Comparison of ENCODE assay signal across 18 mouse cellular contexts in genomic region chr10:41218897-41219296, GRCm38 (mm10).
DNase-seq lines count a peak whose midpoint lies in the region; ATAC-seq and TF ChIP-seq lines count a peak whose summit lies in the region.
"Had no signal": no experiment of that assay in that cellular context is flagged by ENCODE, and none has a peak within 500 bp of the region (broad histone marks: within the 10 kb centered on the region; RNA-seq: fewer than 3 reads in every experiment).

No protein-coding gene starts in this region.

- H3K36me3 ChIP-seq in liver, embryonic 12.5 days, result no peaks in the 10 kb centered on the region
- peaks cover 3% of the 10 kb centered on the region for H3K36me3 ChIP-seq in liver, postnatal 0 days (replicated peaks; ENCODE audit: insufficient read depth, low read length)
- H3K36me3 ChIP-seq in midbrain, embryonic 16.5 days (ENCODE audit: control insufficient read depth, insufficient read depth, low read length), result no peaks in the 10 kb centered on the region
- H3K36me3 ChIP-seq in midbrain, embryonic 10.5 days, result no peaks in the 10 kb centered on the region; the same call in 1 of the 2 replicates
- H3K36me3 ChIP-seq: forebrain, embryonic 10.5 days had no signal

- H3K4me3 ChIP-seq in liver, embryonic 12.5 days, result no peak overlapping the region
- no peak overlapping the region for H3K4me3 ChIP-seq in liver, postnatal 0 days (ENCODE audit: low read depth, low read length)
- no peak overlapping the region for H3K4me3 ChIP-seq in midbrain, embryonic 16.5 days (ENCODE audit: low read depth, low read length)
- no peak overlapping the region for H3K4me3 ChIP-seq in midbrain, embryonic 10.5 days
- H3K4me3 ChIP-seq: forebrain, embryonic 10.5 days; hindbrain, embryonic 12.5 days; hindbrain, embryonic 15.5 days had no signal

- no peak for TF ChIP-seq EP300 in liver, postnatal 0 days (IDR thresholded peaks at IDR 0.05; ENCODE audit: low read depth)

- 86% methylated on average over 10 of the region's 10 CpGs for WGBS in liver, embryonic 12.5 days (ENCODE audit: insufficient replicate concordance)
- 89% methylated on average over 10 of the region's 10 CpGs for WGBS in liver, postnatal 0 days (ENCODE audit: insufficient replicate concordance)
- 71% methylated on average over 10 of the region's 10 CpGs for WGBS in midbrain, embryonic 16.5 days
- WGBS in midbrain, embryonic 10.5 days, result 90% methylated on average over 10 of the region's 10 CpGs

- no peaks in the 10 kb centered on the region for H3K9me3 ChIP-seq in liver, embryonic 12.5 days (replicated peaks)
- H3K9me3 ChIP-seq in liver, postnatal 0 days (ENCODE audit: low read length), result no peaks in the 10 kb centered on the region
- no peaks in the 10 kb centered on the region for H3K9me3 ChIP-seq in midbrain, embryonic 16.5 days (replicated peaks; ENCODE audit: control insufficient read depth, low read length, poor library complexity, severe bottlenecking)
- no peaks in the 10 kb centered on the region for H3K9me3 ChIP-seq in midbrain, embryonic 10.5 days (replicated peaks)
- H3K9me3 ChIP-seq: forebrain, embryonic 10.5 days; hindbrain, embryonic 12.5 days; hindbrain, embryonic 15.5 days had no signal

- no peak for TF ChIP-seq CTCF in liver, postnatal 0 days (IDR thresholded peaks at IDR 0.05; ENCODE audit: low read depth)
- no peak for TF ChIP-seq CTCF in brain, embryonic 14.5 days (IDR thresholded peaks at IDR 0.05; ENCODE audit: borderline replicate concordance, extremely low read depth, insufficient read depth, insufficient read length)

- no peak overlapping the region for H3K9ac ChIP-seq in liver, embryonic 12.5 days
- H3K9ac ChIP-seq in liver, postnatal 0 days (replicated peaks), result no peak overlapping the region
- H3K9ac ChIP-seq in midbrain, embryonic 16.5 days (ENCODE audit: low read depth, low read length), result no peak overlapping the region
- H3K9ac ChIP-seq: hindbrain, embryonic 12.5 days; hindbrain, embryonic 15.5 days had no signal

- no peak overlapping the region for H3K4me2 ChIP-seq in liver, embryonic 12.5 days
- no peak overlapping the region for H3K4me2 ChIP-seq in liver, postnatal 0 days (ENCODE audit: low read depth, low read length)
- H3K4me2 ChIP-seq in midbrain, embryonic 16.5 days (ENCODE audit: low read length), result no peak overlapping the region
- H3K4me2 ChIP-seq: heart, embryonic 11.5 days; hindbrain, embryonic 12.5 days; hindbrain, embryonic 15.5 days had no signal

- peak overlapping the region; percentile 12; the same call in 1 of the 2 replicates for H3K27ac ChIP-seq in liver, embryonic 12.5 days
- no peak overlapping the region for H3K27ac ChIP-seq in liver, postnatal 0 days (ENCODE audit: low read depth)
- no peak overlapping the region for H3K27ac ChIP-seq in midbrain, embryonic 16.5 days (ENCODE audit: low read length)
- no peak overlapping the region for H3K27ac ChIP-seq in midbrain, embryonic 10.5 days (replicated peaks)
- H3K27ac ChIP-seq: forebrain, embryonic 10.5 days; hindbrain, embryonic 12.5 days; hindbrain, embryonic 15.5 days had no signal

- no peak for TF ChIP-seq POLR2A in brain, embryonic 14.5 days (IDR thresholded peaks at IDR 0.05; ENCODE audit: borderline replicate concordance, extremely low read depth, insufficient read depth, insufficient read length, poor library complexity, severe bottlenecking)

- DNase-seq in liver, postnatal 0 days, result no peak
- no peak for DNase-seq in midbrain, embryonic 10.5 days (ENCODE audit: low spot score)
- DNase-seq in brain, embryonic 14.5 days (ENCODE audit: low read depth), result peak; percentile 22
- no peak for DNase-seq in lung, postnatal 36 days
- DNase-seq: adrenal gland, adult 2 months; adrenal gland, postnatal 14 days; cerebellum, adult 18-20 months; cerebellum, adult 9-10 months; cerebellum, postnatal 14 days; gastrocnemius, postnatal 25 days had no signal

- H3K4me1 ChIP-seq in liver, embryonic 12.5 days, result peaks cover 38% of the 10 kb centered on the region
- peaks cover 28% of the 10 kb centered on the region for H3K4me1 ChIP-seq in liver, postnatal 0 days (ENCODE audit: insufficient read depth)
- no peaks in the 10 kb centered on the region; the same call in 1 of the 2 replicates for H3K4me1 ChIP-seq in midbrain, embryonic 16.5 days (ENCODE audit: control insufficient read depth, insufficient read depth, low read length)
- H3K4me1 ChIP-seq in midbrain, embryonic 10.5 days, result no peaks in the 10 kb centered on the region
- H3K4me1 ChIP-seq: forebrain, embryonic 10.5 days; hindbrain, embryonic 12.5 days; hindbrain, embryonic 15.5 days had no signal

- no peaks in the 10 kb centered on the region for H3K27me3 ChIP-seq in liver, embryonic 12.5 days (replicated peaks)
- H3K27me3 ChIP-seq in liver, postnatal 0 days (ENCODE audit: insufficient read depth, low read length), result no peaks in the 10 kb centered on the region
- no peaks in the 10 kb centered on the region for H3K27me3 ChIP-seq in midbrain, embryonic 16.5 days (ENCODE audit: control insufficient read depth, insufficient read depth, low read depth, low read length)
- H3K27me3 ChIP-seq in midbrain, embryonic 10.5 days (ENCODE audit: low read depth, poor library complexity, severe bottlenecking), result no peaks in the 10 kb centered on the region
- H3K27me3 ChIP-seq: hindbrain, embryonic 12.5 days; hindbrain, embryonic 15.5 days had no signal

- no peak for ATAC-seq in liver, embryonic 12.5 days
- ATAC-seq in liver, postnatal 0 days, result no peak
- 0 out of 2 replicates have a peak, but pooled peaks have one; percentile 55 for ATAC-seq in midbrain, embryonic 16.5 days
- ATAC-seq: CD4-positive, CD25-positive, alpha-beta regulatory T cell, adult 4 months; forebrain, embryonic 14.5 days had no signal
